Mouse (Mus musculus) liver, embryonic 13.5 days (tissue): Measurements from ENCODE around the gene Lgi4. TPM values are rescaled to one million over a fixed set of nuclear protein-coding genes. Genes with fewer than 3 reads are reported as not detected.

ENCODE experiments used
- ATAC-seq: fragments of 200-750 bp; cut with Nextera tagmentation; 2 replicates; pipeline ENCODE4 v1.8.0; 2017; ENCODE audit warnings: low read depth, mild to moderate bottlenecking, moderate number of reproducible peaks, moderate library complexity
- DNase-seq: peaks from one replicate; pipeline ENCODE4 v3.0.0; 2022
- H3K27ac ChIP-seq: fragments of 300-500 bp; sonication (generic); 2 replicates; pipeline ENCODE4 v1.5.1; 2015; ENCODE audit warnings: moderate library complexity, mild to moderate bottlenecking, inconsistent platforms
- H3K27me3 ChIP-seq: fragments of 300-500 bp; sonication (generic); 2 replicates; pipeline ENCODE4 v1.6.1; 2015; ENCODE audit warnings: mild to moderate bottlenecking, inconsistent platforms
- H3K36me3 ChIP-seq: fragments of 300-500 bp; sonication (generic); 2 replicates; pipeline ENCODE4 v1.6.1; 2015; ENCODE audit warnings: mild to moderate bottlenecking, inconsistent platforms
- H3K4me1 ChIP-seq: fragments of 300-500 bp; sonication (generic); replicated peaks from 2 replicates; pipeline ENCODE4 v1.6.1; 2015; ENCODE audit warnings: inconsistent platforms
- H3K4me2 ChIP-seq: fragments of 300-500 bp; sonication (generic); 2 replicates; pipeline ENCODE4 v1.6.1; 2015; ENCODE audit warnings: inconsistent platforms, mild to moderate bottlenecking, moderate library complexity
- H3K4me3 ChIP-seq: fragments of 300-500 bp; sonication (generic); replicated peaks from 2 replicates; pipeline ENCODE4 v1.5.1; 2015; ENCODE audit warnings: mild to moderate bottlenecking, inconsistent platforms
- H3K9ac ChIP-seq: fragments of 300-500 bp; sonication (generic); 2 replicates; pipeline ENCODE4 v1.6.1; 2015; ENCODE audit warnings: mild to moderate bottlenecking, inconsistent platforms
- H3K9me3 ChIP-seq: fragments of 300-500 bp; sonication (generic); replicated peaks from 2 replicates; pipeline ENCODE4 v1.6.1; 2016; ENCODE audit warnings: inconsistent platforms
- WGBS: fragments of 180-500 bp; shearing (Covaris S2); methylation state at CpG from one replicate; pipeline ENCODE4 v1.1.7; 2015; ENCODE audit not compliant: insufficient replicate concordance; 5-methylcytosine and 5-hydroxymethylcytosine counted together
- polyA plus RNA-seq: library from polyadenylated mRNA; unstranded; fragments of >200 nt; fragmentation: Nextera tagmentation; extraction: Ambion mirVana; gene quantifications from 2 replicates; pipeline ENCODE4 v1.2.1, GENCODE M21; 2015

The Lgi4 gene
- polyA plus RNA-seq, 1 experiment from 2014 or later = 0.13 TPM

DNA sequence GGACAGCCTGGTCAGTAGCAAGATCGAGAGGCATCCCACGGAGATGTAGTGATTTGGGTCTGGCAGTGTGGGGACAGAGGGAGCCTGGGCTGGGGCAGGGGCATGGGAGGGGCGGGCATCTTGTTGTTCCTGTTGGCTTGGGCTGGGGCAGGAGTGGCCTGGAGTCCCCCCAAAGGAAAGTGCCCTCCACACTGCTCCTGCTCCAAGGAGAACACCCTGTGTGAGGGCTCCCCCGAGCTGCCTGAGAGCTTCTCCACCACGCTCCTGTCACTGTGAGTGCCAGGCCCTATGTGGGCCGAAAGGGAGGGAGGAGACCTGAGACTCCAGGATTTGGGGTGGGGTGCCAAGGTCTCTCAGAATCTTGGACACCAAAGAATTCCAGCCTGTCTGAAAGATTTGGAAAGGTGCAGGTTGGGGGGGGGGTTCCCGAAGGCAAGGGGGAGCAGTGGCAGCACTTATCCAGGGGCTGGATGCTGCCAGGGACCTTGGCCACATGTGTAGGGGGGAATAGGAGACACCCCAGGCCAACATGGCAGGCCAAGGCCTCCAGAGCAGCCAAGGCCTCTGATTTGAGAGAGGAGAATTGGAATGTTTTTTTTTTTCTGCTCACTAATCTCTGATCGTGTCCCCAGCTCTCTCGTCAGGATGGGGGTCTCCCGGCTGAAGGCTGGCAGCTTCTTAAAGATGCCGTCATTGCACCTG is 928 bp downstream of the Lgi4 start:
- Histone ChIP-seq H3K27me3 (no peaks in the 10 kb centered on the region), H3K4me1 (peaks cover 6% of the 10 kb centered on the region; the same call in 1 of the 2 replicates), H3K27ac (no peak overlapping the region), H3K4me2 (no peak overlapping the region), H3K9ac (no peak overlapping the region), H3K4me3 (no peak overlapping the region), H3K9me3 (no peaks in the 10 kb centered on the region), H3K36me3 (no peaks in the 10 kb centered on the region)
- no peak for ATAC-seq
- no peak for DNase-seq
- 60% methylated on average over 11 of the region's 11 CpGs for WGBS

DNA sequence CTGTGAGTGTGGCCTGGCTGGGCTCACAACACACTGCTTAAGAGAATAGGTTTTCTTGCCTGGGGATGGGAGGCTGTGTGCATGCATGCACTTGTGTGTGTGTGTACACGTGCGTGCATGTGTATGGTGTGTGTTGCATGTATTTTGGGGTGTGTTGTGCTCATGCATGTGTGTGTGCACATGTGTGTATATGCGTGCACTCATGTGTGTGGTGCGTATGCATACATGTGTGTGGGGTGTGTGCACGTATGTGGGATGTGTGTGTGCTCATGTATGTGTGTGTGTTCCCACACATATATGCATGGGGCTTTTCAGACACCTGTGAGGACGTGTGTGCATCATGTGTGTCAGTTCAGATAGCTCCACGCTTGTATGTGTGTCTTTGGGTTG is 1.5 kb downstream of the Lgi4 start:
- H3K36me3 ChIP-seq = no peaks in the 10 kb centered on the region

DNA sequence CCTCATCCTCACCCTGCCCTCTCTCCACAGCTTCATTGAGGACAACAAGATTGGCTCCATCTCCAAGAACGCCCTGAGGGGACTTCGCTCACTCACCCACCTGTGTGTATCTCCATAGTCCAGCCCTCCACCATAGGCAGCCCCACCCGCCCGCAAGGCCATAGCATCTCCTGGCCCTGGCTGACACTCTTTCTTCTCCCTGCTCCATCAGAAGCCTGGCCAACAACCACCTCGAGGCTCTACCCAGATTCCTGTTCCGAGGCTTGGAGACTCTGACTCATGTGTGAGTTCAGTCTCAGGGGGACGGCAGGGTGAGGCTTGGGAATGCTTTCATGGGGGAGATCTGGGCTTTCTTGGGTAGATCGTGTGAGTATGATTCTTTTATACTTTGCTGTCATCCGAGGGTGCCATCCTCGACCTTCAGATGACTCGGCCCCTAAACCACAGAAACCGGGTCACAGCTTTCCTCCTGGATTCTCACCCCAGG is 4.0 kb downstream of the Lgi4 start:
- ATAC-seq (no peak), DNase-seq (no peak)
- 67% methylated on average over 12 of the region's 12 CpGs for WGBS
- no peaks in the 10 kb centered on the region for H3K27me3 ChIP-seq
- H3K4me2 ChIP-seq = no peak overlapping the region
- no peaks in the 10 kb centered on the region for H3K36me3 ChIP-seq
- H3K4me1 ChIP-seq = no peaks in the 10 kb centered on the region; the same call in 1 of the 2 replicates
- no peaks in the 10 kb centered on the region for H3K9me3 ChIP-seq
- H3K27ac ChIP-seq = no peak overlapping the region
- H3K9ac ChIP-seq = no peak overlapping the region
- no peak overlapping the region for H3K4me3 ChIP-seq

More for the DNA sequence above, 1.5 kb downstream of the Lgi4 start:
- H3K9ac ChIP-seq = no peak overlapping the region
- 72% methylated on average over 7 of the region's 7 CpGs for WGBS
- ATAC-seq (no peak), DNase-seq (no peak)
- H3K4me2 ChIP-seq = no peak overlapping the region
- H3K4me3 ChIP-seq = no peak overlapping the region
- no peaks in the 10 kb centered on the region for H3K9me3 ChIP-seq
- no peaks in the 10 kb centered on the region for H3K27me3 ChIP-seq
- no peak overlapping the region for H3K27ac ChIP-seq
- peaks cover 6% of the 10 kb centered on the region; the same call in 1 of the 2 replicates for H3K4me1 ChIP-seq

DNA sequence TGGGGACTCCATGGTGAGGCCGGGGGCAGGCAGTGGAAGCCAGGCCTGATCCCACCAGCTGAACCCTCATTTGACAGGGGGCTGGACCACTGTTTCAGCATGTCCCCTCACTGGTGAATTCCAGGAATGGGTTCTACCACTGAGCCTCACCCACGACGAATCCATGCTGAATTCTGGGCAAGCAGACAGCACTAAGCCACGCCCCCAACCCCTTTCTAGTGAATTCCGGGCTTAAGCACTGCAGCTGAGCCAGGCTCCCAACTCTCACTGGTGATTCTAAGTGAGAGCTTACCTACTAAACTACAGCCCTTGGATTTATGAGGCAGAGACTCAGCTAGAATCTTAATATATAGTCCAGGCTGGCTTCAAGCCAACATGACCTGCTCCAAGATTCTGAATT is 8.7 kb downstream of the Lgi4 start:
- DNase-seq = no peak
- no peak overlapping the region for H3K4me3 ChIP-seq
- H3K4me2 ChIP-seq = no peak overlapping the region
- no peak for ATAC-seq
- H3K4me1 ChIP-seq = no peaks in the 10 kb centered on the region
- H3K27ac ChIP-seq = no peak overlapping the region
- H3K36me3 ChIP-seq = no peaks in the 10 kb centered on the region
- WGBS = 38% methylated on average over 5 of the region's 5 CpGs
- no peaks in the 10 kb centered on the region for H3K9me3 ChIP-seq
- H3K9ac ChIP-seq = no peak overlapping the region
- H3K27me3 ChIP-seq = no peaks in the 10 kb centered on the region

DNA sequence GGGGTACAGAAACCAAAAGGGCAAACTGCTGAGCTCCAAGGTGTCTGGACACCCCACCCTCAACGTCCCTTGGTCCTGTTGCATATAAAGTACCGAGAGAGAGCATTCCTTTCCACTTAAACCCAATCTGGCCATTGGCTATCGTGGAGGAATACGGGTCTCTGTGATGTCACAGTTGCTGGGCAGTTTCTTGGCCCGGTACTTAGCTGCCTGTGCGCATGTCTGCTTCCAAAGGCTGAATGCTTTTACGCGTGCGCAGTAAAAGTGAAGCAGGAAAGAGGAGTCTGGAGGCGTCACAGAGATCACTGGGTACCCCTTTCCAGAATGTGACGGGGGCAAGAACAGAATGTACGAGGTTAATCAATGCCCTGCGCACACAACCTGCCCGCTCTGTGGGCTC is 10.3 kb downstream of the Lgi4 start:
- DNase-seq (no peak), ATAC-seq (no peak)
- Histone ChIP-seq H3K9ac (no peak overlapping the region), H3K27ac (no peak overlapping the region), H3K36me3 (no peaks in the 10 kb centered on the region), H3K9me3 (no peaks in the 10 kb centered on the region), H3K4me3 (no peak overlapping the region), H3K4me1 (0 out of 2 replicates have a peak, but pooled peaks cover 2% of the 10 kb centered on the region), H3K4me2 (no peak overlapping the region), H3K27me3 (no peaks in the 10 kb centered on the region)
- WGBS = 74% methylated on average over 14 of the region's 14 CpGs

DNA sequence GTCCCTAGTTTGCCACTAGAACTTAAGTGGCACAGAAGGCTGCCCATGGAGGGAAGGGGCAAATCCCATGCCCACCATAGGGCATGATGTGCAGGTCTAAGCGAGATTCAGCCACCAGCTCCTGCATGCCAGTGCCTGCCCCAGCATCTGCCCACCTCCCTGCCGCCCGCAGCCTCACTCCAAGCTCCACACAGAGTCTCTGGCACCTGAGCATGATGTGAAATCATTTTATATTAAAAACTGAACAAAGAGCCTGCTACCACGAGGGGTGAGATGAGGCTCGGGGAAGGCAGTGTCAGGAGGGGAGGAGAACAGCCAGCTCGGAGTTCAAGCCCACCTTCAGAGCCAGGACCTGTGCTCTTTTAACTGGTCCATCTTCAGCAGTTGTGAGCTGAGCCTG is 11.2 kb downstream of the Lgi4 start:
- Histone ChIP-seq H3K4me1 (0 out of 2 replicates have a peak, but pooled peaks cover 2% of the 10 kb centered on the region), H3K27me3 (no peaks in the 10 kb centered on the region), H3K36me3 (no peaks in the 10 kb centered on the region), H3K4me3 (no peak overlapping the region), H3K9me3 (no peaks in the 10 kb centered on the region), H3K4me2 (no peak overlapping the region), H3K9ac (no peak overlapping the region), H3K27ac (no peak overlapping the region)
- ATAC-seq = no peak
- 63% methylated on average over 6 of the region's 6 CpGs for WGBS
- DNase-seq = no peak

DNA sequence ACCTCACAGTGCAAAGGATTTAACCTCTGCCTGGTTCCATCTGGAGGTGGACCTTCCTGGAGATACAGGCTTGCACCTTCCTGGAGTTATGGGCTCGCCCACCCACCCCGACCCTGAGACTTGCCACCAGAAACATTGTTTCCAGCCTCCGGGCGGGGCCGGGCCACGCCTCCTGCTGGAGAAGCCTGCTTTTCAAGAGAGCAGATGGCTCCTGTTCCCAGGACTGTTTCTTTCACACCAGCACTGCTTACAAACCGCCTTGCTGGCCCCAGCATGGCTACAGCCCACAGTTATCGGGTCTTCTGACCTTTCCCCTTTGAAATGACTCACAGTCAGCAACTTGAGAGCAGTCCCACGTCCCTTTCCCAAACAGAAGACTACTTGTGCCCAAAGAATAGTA is 13.2 kb downstream of the Lgi4 start:
- Histone ChIP-seq H3K9me3 (no peaks in the 10 kb centered on the region), H3K36me3 (no peaks in the 10 kb centered on the region), H3K27ac (no peak overlapping the region), H3K9ac (no peak overlapping the region), H3K4me1 (0 out of 2 replicates have a peak, but pooled peaks cover 2% of the 10 kb centered on the region), H3K4me3 (no peak overlapping the region), H3K4me2 (no peak overlapping the region), H3K27me3 (no peaks in the 10 kb centered on the region)
- ATAC-seq = no peak
- 42% methylated on average over 9 of the region's 9 CpGs for WGBS
- no peak for DNase-seq

DNA sequence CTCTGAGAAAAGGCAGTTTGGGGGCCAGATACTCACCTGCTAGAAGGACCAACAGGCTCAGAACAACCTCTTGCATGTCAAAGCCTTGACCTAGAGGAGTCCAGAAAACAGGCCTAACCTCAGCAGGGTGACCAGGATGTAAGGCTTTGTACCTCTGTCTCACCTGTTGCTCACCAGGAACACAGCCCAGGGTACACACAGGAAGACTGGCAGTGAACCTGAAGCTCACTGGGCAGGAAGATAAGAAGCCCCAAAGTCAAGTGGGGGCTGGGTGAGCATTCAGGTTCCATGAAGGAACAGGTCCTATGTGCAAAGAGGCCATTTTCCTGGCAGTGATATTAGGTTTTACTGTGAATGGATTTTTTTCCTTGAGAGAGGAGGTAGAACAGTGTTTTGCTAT is 14.4 kb downstream of the Lgi4 start:
- H3K4me1 ChIP-seq = 0 out of 2 replicates have a peak, but pooled peaks cover 2% of the 10 kb centered on the region
- H3K9ac ChIP-seq = no peak overlapping the region
- no peak overlapping the region for H3K4me2 ChIP-seq
- H3K27ac ChIP-seq = no peak overlapping the region
- H3K4me3 ChIP-seq = no peak overlapping the region
- H3K27me3 ChIP-seq = no peaks in the 10 kb centered on the region
- H3K36me3 ChIP-seq = no peaks in the 10 kb centered on the region
- no peaks in the 10 kb centered on the region for H3K9me3 ChIP-seq
- ATAC-seq (no peak), DNase-seq (no peak)

DNA sequence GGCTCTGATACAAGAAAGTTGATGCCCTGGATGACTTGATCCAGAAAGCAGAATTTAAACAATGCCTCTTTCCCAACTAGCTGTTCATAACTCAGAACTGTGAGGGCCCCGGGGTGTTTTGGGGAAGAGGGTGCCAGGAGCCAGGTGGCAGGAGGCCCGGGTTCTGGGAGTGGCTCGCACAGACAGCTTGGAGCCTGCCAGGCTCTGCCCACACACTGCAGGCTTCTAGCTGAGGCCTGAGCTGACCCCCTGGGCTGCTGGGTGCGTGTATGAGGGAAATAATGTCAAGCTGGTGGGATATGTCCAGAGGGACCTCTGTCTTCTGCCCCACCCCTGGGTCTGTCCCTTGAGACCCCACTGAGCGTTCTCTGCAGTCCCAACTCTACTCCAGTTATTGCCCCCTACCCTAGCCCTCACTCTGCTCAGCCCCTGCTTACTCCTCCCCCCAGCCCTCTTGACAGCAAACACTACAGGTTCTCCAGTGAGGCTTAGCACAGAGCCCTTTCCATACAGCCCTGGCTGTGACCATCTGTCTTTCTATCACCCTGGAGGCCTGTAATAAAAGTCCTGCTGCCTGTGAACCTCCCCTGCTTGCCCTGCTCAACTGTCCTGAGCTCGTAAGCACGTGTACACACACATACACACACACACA is 15.0 kb downstream of the Lgi4 start:
- Histone ChIP-seq H3K4me1 (0 out of 2 replicates have a peak, but pooled peaks cover 2% of the 10 kb centered on the region), H3K4me2 (no peak overlapping the region), H3K4me3 (no peak overlapping the region), H3K36me3 (no peaks in the 10 kb centered on the region), H3K27ac (no peak overlapping the region), H3K9ac (no peak overlapping the region), H3K9me3 (no peaks in the 10 kb centered on the region), H3K27me3 (no peaks in the 10 kb centered on the region)
- 68% methylated on average over 7 of the region's 7 CpGs for WGBS
- DNase-seq (no peak), ATAC-seq (no peak)

DNA sequence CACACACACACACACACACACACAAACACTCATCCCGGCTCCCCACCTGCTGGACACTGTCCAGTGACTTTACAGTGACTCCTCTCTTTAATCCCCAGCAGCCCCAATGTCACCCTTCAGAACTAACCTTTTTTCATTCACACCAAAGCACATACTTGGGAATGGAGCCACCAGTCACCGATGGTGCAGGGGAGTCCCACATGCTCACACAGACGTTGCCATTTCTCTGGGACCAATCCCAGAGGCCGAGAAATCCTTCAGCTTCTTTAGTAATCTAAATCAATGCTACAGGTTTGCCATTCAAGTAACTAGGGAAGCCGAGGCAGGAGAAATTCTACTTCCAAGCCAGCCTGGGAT is 15.5 kb downstream of the Lgi4 start:
- Histone ChIP-seq H3K4me1 (0 out of 2 replicates have a peak, but pooled peaks cover 2% of the 10 kb centered on the region), H3K4me3 (no peak overlapping the region), H3K4me2 (no peak overlapping the region), H3K36me3 (no peaks in the 10 kb centered on the region), H3K27me3 (no peaks in the 10 kb centered on the region), H3K27ac (no peak overlapping the region), H3K9me3 (no peaks in the 10 kb centered on the region), H3K9ac (no peak overlapping the region)
- ATAC-seq = no peak
- WGBS = 52% methylated on average over 5 of the region's 5 CpGs
- DNase-seq = no peak

DNA sequence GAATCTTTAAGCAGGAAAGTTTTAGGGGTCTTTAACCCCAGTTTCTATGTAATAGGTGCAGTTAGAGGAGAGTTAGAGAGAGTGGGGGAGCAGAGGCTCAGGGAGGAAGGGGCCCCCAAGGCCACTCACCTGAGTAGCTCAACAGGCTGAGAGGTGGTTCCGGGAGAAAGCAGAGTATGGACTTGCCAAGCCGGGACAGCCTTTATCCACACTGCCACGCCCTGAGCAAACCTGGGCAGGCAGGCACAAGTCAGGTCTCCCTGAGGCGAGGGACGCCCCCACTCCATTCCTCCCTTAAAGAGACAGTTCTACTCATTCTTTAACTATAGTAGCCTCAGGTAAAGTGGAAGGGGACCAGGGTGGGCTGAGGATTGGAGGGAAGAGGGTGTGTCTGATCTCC is 17.4 kb downstream of the Lgi4 start, which contains the start of gene Fxyd3:
Fxyd3 (minus strand) TSS at position 213 of the 400 bp plus-strand sequence.
- H3K9ac ChIP-seq = no peak within 1 kb of the TSS
- no peaks in the 10 kb centered on the region for H3K36me3 ChIP-seq
- H3K4me1 ChIP-seq = 0 out of 2 replicates have a peak, but pooled peaks cover 2% of the 10 kb centered on the region
- no peak within 1 kb of the TSS for H3K4me3 ChIP-seq
- WGBS = 32% methylated on average over 5 of the region's 5 CpGs
- no peak within 1 kb of the TSS for H3K27ac ChIP-seq
- no peaks in the 10 kb centered on the region for H3K9me3 ChIP-seq
- ATAC-seq = no peak
- no peak within 1 kb of the TSS for H3K4me2 ChIP-seq
- DNase-seq = no peak
- no peaks in the 10 kb centered on the region for H3K27me3 ChIP-seq

DNA sequence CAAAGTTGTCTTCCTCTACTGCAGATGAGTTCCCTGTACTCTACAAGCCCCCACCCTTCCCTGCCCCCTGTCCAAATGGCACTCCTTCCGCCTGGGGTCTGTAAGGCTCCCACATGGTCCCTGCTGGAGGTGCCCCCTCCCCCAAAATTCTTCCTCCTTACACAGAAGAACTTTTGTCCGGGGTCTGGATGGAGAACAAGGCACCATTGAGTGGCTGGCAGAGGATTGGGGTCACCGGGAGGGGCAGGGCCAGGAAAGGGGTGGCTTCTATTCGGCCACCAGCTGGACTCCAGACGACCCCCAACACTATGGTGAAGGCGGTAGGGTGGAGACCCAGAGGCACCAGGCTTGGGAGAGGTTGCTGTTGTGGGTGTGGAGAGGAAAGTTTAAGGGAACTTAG is 18.3 kb downstream of the Lgi4 start:
- 51% methylated on average over 6 of the region's 6 CpGs for WGBS

More for the DNA sequence above, 18.3 kb downstream of the Lgi4 start:
- H3K9me3 ChIP-seq = no peaks in the 10 kb centered on the region
- DNase-seq (no peak), ATAC-seq (no peak)
- no peak overlapping the region for H3K4me3 ChIP-seq
- H3K4me2 ChIP-seq = no peak overlapping the region
- no peak overlapping the region for H3K9ac ChIP-seq
- H3K27ac ChIP-seq = no peak overlapping the region
- H3K27me3 ChIP-seq = no peaks in the 10 kb centered on the region
- H3K4me1 ChIP-seq = 0 out of 2 replicates have a peak, but pooled peaks cover 2% of the 10 kb centered on the region
- no peaks in the 10 kb centered on the region for H3K36me3 ChIP-seq
